Mouse (Mus musculus) hindbrain, embryonic 16.5 days (tissue): ENCODE results near the gene Itpr2. TPM values are rescaled to one million over a fixed set of nuclear protein-coding genes. Genes with fewer than 3 reads are reported as not detected.

Experiments used
- ATAC-seq: fragments of 200-750 bp; cut with Nextera tagmentation; 2 replicates; pipeline ENCODE4 v1.8.0; 2017; ENCODE audit warnings: moderate TSS enrichment, moderate library complexity
- H3K27ac ChIP-seq: fragments of 300-500 bp; sonication (generic); 2 replicates; pipeline ENCODE4 v1.5.1; 2014; ENCODE audit warnings: low read depth, mild to moderate bottlenecking, control low read depth, low read length, moderate library complexity
- H3K27me3 ChIP-seq: fragments of 300-500 bp; sonication (generic); replicated peaks from 2 replicates; pipeline ENCODE4 v1.6.1; 2014; ENCODE audit warnings: low read length; ENCODE audit not compliant: control insufficient read depth, insufficient read depth
- H3K36me3 ChIP-seq: fragments of 300-500 bp; sonication (generic); 2 replicates; pipeline ENCODE4 v1.6.1; 2014; ENCODE audit warnings: mild to moderate bottlenecking, low read length, moderate library complexity, mixed read lengths; ENCODE audit not compliant: control insufficient read depth, insufficient read depth
- H3K4me1 ChIP-seq: fragments of 300-500 bp; sonication (generic); 2 replicates; pipeline ENCODE4 v1.6.1; 2014; ENCODE audit warnings: low read depth, low read length; ENCODE audit not compliant: control insufficient read depth, insufficient read depth
- H3K4me2 ChIP-seq: fragments of 300-500 bp; sonication (generic); 2 replicates; pipeline ENCODE4 v1.6.1; 2014; ENCODE audit warnings: mild to moderate bottlenecking, low read length, control low read depth, moderate library complexity
- H3K4me3 ChIP-seq: fragments of 300-500 bp; sonication (generic); 2 replicates; pipeline ENCODE4 v1.5.1; 2014; ENCODE audit warnings: mild to moderate bottlenecking, low read length, control low read depth, moderate library complexity
- H3K9ac ChIP-seq: fragments of 300-500 bp; sonication (generic); 2 replicates; pipeline ENCODE4 v1.6.1; 2014; ENCODE audit warnings: low read depth, mild to moderate bottlenecking, control low read depth, low read length, moderate library complexity
- H3K9me3 ChIP-seq: fragments of 300-500 bp; sonication (generic); 2 replicates; pipeline ENCODE4 v1.6.1; 2014; ENCODE audit warnings: mild to moderate bottlenecking, low read length, moderate library complexity; ENCODE audit not compliant: control insufficient read depth
- WGBS: fragments of 180-500 bp; shearing (Covaris S2); extraction: QIAGEN DNeasy Blood & Tissue Kit; methylation state at CpG from one replicate; pipeline ENCODE4 v1.1.7; 2014; 5-methylcytosine and 5-hydroxymethylcytosine counted together
- polyA plus RNA-seq: library from polyadenylated mRNA; unstranded; fragments of >200 nt; fragmentation: Nextera tagmentation; extraction: Ambion mirVana; gene quantifications from 2 replicates; pipeline ENCODE4 v1.2.1, GENCODE M21; 2015

Gene Itpr2
- polyA plus RNA-seq, 1 experiment from 2014 or later, result 9.1 TPM

GRCm38 (mm10) chr6:146205136-146205535, 296.9 kb downstream of the Itpr2 start:
- Histone ChIP-seq H3K9me3 (no peaks in the 10 kb centered on the region), H3K27ac (no peak overlapping the region), H3K4me2 (no peak overlapping the region), H3K4me1 (no peaks in the 10 kb centered on the region), H3K36me3 (no peaks in the 10 kb centered on the region), H3K9ac (no peak overlapping the region), H3K27me3 (no peaks in the 10 kb centered on the region), H3K4me3 (no peak overlapping the region)
- WGBS, result 86% methylated on average over 2 of the region's 2 CpGs
- ATAC-seq, result no peak

- H3K27me3 ChIP-seq, result no peaks in the 10 kb centered on the region
- H3K27ac ChIP-seq, result no peak overlapping the region
- no peaks in the 10 kb centered on the region for H3K4me1 ChIP-seq
- no peak overlapping the region for H3K9ac ChIP-seq
- H3K9me3 ChIP-seq, result no peaks in the 10 kb centered on the region
- no peak overlapping the region for H3K4me3 ChIP-seq
- no peak overlapping the region for H3K4me2 ChIP-seq
- 84% methylated on average over 4 of the region's 4 CpGs for WGBS
- H3K36me3 ChIP-seq, result no peaks in the 10 kb centered on the region
- ATAC-seq, result no peak
Measured at GRCm38 (mm10) chr6:146204470-146204869, 297.6 kb downstream of the Itpr2 start.

GRCm38 (mm10) chr6:146197868-146198379, 304.1 kb downstream of the Itpr2 start:
- Histone ChIP-seq H3K4me1 (no peaks in the 10 kb centered on the region), H3K4me2 (no peak overlapping the region), H3K9me3 (peaks cover 3% of the 10 kb centered on the region; the same call in 1 of the 2 replicates), H3K27me3 (no peaks in the 10 kb centered on the region), H3K9ac (no peak overlapping the region), H3K27ac (no peak overlapping the region), H3K4me3 (no peak overlapping the region), H3K36me3 (no peaks in the 10 kb centered on the region)
- WGBS, result 94% methylated on average over 7 of the region's 7 CpGs
- no peak for ATAC-seq

GRCm38 (mm10) chr6:146196701-146197100, 305.3 kb downstream of the Itpr2 start:
- no peak overlapping the region for H3K4me3 ChIP-seq
- WGBS, result 62% methylated on average over 1 of the region's 1 CpGs
- ATAC-seq, result no peak

GRCm38 (mm10) chr6:146195854-146196457, 306.1 kb downstream of the Itpr2 start:
- Histone ChIP-seq H3K4me2 (no peak overlapping the region), H3K9ac (no peak overlapping the region), H3K9me3 (peaks cover 3% of the 10 kb centered on the region; the same call in 1 of the 2 replicates), H3K27ac (no peak overlapping the region), H3K4me3 (no peak overlapping the region), H3K27me3 (no peaks in the 10 kb centered on the region), H3K4me1 (no peaks in the 10 kb centered on the region), H3K36me3 (no peaks in the 10 kb centered on the region)
- no peak for ATAC-seq
- WGBS, result 93% methylated on average over 7 of the region's 7 CpGs

More at GRCm38 (mm10) chr6:146196701-146197100, 305.3 kb downstream of the Itpr2 start:
- H3K9me3 ChIP-seq, result peaks cover 3% of the 10 kb centered on the region; the same call in 1 of the 2 replicates
- H3K27me3 ChIP-seq, result no peaks in the 10 kb centered on the region
- no peaks in the 10 kb centered on the region for H3K4me1 ChIP-seq
- no peaks in the 10 kb centered on the region for H3K36me3 ChIP-seq
- no peak overlapping the region for H3K4me2 ChIP-seq
- H3K9ac ChIP-seq, result no peak overlapping the region
- H3K27ac ChIP-seq, result no peak overlapping the region

- Histone ChIP-seq H3K27ac (no peak overlapping the region), H3K9ac (no peak overlapping the region), H3K4me2 (no peak overlapping the region), H3K27me3 (no peaks in the 10 kb centered on the region), H3K4me3 (no peak overlapping the region), H3K9me3 (peaks cover 3% of the 10 kb centered on the region; the same call in 1 of the 2 replicates), H3K36me3 (no peaks in the 10 kb centered on the region), H3K4me1 (no peaks in the 10 kb centered on the region)
- ATAC-seq, result no peak
- WGBS, result 78% methylated on average over 5 of the region's 5 CpGs
Measured at GRCm38 (mm10) chr6:146191931-146192330, 310.1 kb downstream of the Itpr2 start.

- H3K4me2 ChIP-seq, result no peak overlapping the region
- H3K4me1 ChIP-seq, result no peaks in the 10 kb centered on the region
- no peaks in the 10 kb centered on the region for H3K36me3 ChIP-seq
- no peak overlapping the region for H3K9ac ChIP-seq
- no peak for ATAC-seq
- H3K27me3 ChIP-seq, result no peaks in the 10 kb centered on the region
- 55% methylated on average over 8 of the region's 8 CpGs for WGBS
- no peak overlapping the region for H3K4me3 ChIP-seq
- no peak overlapping the region for H3K27ac ChIP-seq
- peaks cover 3% of the 10 kb centered on the region; the same call in 1 of the 2 replicates for H3K9me3 ChIP-seq
Measured at GRCm38 (mm10) chr6:146190006-146190405, 312.0 kb downstream of the Itpr2 start.

- H3K4me3 ChIP-seq, result no peak overlapping the region
- WGBS, result 94% methylated on average over 2 of the region's 2 CpGs
- ATAC-seq, result no peak
- no peak overlapping the region for H3K4me2 ChIP-seq
- no peak overlapping the region for H3K27ac ChIP-seq
- no peaks in the 10 kb centered on the region for H3K9me3 ChIP-seq
- H3K9ac ChIP-seq, result no peak overlapping the region
- no peaks in the 10 kb centered on the region for H3K27me3 ChIP-seq
- no peaks in the 10 kb centered on the region for H3K36me3 ChIP-seq
- H3K4me1 ChIP-seq, result no peaks in the 10 kb centered on the region
Measured at GRCm38 (mm10) chr6:146185532-146185931, 316.5 kb downstream of the Itpr2 start.

- Histone ChIP-seq H3K4me2 (no peak overlapping the region), H3K4me3 (no peak overlapping the region), H3K9ac (no peak overlapping the region), H3K27ac (no peak overlapping the region), H3K9me3 (no peaks in the 10 kb centered on the region), H3K36me3 (no peaks in the 10 kb centered on the region), H3K4me1 (no peaks in the 10 kb centered on the region), H3K27me3 (no peaks in the 10 kb centered on the region)
- no peak for ATAC-seq
- WGBS, result 91% methylated on average over 9 of the region's 9 CpGs
Measured at GRCm38 (mm10) chr6:146184771-146185170, 317.3 kb downstream of the Itpr2 start.
